Mouse (Mus musculus): ENCODE data around the gene Thada.

Thada gene

DNA sequence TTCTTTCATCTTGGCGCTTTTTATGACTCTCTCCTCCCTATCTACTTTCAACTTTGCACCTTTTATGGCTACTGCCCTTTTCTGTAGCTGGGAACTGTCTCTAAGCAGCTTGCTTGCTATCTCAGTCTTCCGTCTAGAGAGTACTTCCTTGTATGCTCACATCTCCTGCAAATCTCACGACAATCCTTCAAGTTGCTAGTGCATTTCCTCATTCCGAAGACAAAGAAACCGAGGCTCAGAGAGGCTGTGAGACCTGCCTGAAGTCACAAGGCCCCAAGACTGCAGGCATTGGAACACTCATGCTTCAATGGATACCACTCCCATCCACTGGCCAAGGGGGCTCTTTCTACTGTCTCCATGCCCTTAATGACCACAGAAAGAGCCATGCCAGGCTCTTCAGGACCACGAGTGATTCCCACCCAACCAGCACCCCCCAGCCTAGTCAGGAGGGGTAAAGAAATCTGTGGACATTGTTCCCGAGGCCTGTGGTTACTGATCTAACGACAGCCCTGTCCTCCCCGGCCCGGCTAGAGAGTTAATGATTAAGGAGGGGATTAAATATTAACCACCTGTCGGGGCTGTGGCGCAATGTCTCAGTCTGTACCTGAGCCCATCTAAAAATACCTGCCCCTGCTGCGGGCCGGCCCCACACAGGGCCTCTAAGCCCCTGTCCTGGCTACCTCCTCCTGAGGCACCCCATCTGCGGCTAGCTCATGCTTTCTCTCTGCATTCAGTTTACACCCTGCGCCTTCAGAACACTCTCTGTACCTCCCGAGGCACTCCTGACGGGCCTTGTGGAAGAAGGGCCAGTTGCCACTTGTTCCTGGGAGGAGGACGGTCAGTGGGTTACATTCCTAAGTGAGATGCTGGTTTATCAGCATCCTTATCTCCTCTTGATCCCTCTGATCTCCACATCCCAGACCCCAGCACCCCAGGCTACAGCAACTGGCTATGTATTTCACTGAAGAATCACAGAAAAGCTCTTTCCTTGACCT, 309.0 kb downstream of the Thada start:
- DNase-seq, result peak; percentile 42

DNA sequence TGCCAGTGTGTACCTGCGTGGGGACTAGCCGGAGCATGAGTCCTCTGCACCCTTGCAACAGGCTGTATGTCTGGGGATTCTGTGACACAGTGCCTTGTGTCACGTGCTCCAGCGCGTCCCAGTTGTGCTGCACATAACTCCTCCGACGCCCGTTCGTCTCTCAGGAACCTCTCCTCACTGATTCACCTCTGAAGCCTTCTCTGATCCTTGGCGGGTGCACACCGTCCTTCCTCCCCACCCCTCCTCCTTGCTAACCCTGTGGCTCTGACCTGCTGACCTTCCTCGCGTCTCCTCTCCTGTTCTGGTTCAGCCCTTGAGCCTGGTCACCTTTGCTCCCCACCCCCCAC, 309.8 kb downstream of the Thada start:
- DNase-seq, result peak; percentile 51

DNA sequence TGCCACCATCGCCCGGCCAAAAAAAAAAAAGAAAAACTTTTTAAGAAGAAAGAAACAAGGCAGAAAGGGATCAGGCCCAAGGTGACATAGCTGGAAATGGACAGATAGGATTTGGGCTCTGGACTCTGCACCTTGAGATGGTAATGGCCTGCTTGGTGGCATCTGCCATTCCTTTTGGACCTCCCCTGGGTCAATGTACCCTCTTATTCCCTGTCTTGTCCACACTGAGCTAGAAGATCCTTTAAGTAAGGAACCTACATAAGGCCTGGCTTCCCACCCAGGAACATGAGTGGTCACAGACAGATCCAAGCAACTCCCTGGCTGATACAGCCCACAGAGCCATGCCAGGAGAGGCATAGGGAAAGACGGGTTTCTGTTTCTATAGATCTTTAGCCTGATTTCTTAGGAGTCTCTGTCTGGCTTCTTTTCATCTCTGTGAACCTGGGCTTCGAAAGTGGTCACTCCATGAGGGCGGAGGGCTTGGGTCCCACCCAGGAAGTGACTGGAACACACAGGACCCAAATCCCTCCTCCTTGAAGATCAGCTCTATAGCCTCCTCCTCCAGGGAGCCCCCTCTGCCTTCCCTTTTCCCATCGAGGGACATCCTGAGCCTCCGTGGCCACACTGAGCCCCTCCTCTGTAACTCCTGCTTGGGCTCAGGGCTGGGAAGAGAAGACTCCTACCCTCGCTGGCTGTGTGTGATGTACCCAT, 310.3 kb downstream of the Thada start:
- DNase-seq, result no peak

DNA sequence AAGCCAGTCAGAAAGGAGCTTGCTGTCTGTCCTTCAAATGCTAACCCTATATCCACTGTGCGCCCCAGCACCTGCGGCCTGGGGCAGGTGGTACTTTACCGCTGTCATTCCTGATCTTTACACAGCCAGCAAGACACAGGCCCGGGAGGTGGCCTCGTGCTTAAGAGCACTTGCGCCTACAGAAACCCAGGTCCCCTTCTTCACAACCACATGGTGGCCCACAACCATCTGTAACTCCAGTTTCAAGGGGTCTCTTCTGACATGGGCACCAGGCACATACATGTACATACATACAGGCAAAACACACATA, 311.0 kb downstream of the Thada start:
- peak; percentile 32 for DNase-seq

DNA sequence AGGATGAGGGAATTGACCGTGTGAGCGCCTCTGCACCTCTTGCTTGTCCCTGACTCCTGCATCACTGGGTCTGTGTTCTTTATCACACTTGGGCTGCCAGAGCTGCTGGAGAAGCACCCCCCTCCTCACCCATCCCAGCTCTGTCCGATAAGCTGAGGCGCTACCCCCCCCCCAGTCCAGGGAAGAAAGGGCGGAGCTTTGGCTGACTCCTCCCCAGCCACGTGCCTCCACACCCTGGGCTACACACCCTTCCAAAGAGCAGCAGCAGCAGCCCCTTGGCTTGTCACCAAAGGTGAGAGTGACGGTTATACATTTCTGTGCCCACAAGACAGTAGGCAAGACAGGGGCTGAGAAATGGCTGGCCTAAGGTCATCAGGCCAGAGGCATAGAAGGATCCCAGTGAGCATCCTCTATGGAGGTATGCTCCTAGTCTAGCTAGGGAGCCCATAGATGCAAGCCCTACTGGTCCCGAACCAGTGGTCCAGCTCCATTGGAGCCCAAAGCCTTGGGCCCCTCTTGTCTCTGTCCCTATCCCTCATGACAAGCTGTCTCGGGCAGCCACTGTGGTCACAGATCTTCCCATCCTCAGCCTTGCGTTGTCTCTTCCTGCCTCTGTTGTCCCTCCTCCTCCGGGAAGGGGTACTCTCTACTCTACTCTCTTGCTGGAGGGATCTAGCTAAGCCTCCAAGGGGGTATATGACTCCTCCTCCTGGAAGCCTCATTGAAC, 311.5 kb downstream of the Thada start:
- DNase-seq, result peak; percentile 41

DNA sequence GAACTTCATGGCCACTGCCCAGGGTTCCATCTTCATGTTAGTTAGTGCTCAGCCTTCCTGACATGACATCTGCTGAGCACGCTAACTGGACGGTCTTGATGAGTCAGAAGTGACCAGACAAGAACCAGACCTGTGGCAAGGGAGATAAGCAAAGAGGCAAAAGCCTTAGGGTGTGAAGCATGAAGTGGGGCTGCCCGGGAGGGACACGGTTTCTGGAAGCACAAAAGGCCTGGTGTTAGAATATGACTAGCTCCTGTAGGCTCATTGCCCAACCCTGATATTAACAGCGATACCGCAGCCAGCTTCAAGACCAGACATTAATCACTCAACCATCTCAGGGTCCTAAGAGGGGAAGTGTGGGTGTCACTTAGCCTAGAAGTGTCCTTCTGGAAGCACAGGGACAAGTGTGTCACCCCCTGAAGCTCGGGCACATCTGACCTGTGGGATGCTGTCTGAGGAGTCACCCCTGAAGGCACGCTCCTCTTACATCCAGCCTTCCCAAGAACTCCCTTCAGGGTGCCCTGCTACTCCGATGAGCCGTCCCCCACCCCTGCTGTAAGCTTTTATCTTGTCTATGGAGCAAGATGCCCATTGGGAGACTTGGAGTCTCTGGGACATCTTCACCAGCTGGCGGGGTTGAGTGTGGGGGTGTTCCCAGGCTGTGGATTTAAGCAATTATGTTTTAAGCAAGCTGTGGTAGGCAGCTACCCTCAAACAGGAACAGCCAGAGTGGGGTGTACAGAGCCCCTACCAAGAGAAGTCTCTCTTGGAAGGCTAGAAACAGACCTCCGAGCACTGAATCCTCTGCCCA, 312.8 kb downstream of the Thada start:
- peak; percentile 19 for DNase-seq

DNA sequence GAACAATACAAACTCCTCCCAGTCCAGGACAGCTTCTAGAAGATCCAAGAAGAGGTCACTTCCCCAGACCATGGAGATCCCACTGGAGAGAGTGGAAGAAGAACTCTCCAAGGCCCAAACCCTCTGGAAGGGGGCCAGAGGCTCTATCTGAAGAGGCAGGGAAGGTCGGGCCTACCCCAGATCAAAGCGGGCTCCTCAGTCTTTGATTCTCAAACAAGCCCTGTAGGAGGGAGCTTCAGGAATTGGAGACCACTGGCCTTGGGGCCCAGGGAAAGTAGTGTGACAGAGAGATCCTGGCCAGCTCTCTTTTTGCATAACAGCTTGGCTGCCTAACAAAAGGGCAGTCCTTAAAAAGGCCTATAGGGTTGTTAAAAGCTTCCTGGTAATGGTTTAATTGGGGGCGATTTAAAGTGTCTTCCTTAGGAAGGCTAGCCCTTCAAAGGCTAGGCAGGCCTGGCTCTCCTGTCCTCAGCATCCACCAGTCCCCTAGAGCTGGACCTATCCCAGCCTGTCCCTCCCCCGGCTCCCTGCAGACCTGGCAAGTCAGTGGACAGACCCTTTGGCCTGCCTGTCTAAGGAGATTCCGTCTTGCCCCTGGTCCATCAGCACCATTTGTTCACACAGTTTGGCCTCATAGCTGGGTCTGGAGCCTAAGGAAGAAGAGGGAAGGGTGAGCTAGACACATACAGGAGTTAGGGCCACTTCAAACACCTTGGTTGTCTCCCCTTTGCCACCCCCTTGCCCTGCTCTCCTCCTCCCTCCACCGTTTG, 313.6 kb downstream of the Thada start:
- peak; percentile 18 for DNase-seq

DNA sequence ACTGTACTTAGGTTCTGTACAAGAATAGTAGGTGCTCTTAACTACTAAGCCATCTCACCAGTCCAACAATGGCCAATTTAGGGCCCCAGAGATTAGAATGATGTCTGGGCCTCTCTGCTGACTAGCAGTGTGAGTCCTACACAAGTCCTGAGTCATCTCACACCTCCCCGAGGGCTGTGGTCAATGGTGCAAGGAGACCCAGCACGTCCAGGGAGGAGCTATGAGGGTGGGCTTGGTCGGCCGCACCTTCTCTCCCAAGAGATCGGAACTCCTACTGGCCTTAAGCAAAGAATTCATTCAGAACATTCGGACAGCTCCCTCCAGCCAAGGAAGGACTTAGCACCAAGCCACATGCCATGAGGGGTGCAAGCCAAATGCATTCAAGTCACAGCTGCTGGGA, 314.7 kb downstream of the Thada start:
- DNase-seq, result peak; percentile 9

DNA sequence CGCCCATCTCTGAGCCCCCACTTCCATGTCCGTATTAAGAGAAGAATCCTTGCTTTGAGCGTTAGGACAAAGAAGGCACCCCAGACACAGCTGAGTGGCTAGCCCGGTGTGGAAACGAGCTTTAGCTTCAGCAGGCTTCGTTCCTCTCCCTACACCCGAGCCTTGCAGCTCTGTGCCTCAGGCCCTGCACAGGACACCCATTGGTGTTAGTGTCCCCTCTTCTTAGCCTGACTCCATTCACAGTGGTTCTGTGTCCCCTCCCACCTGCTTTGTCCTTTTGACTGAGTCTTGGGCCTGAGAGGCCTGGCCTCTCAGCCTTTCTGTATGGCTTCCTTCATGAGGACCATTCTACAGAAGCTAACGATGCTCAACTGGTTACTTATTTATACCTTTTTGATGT, 315.7 kb downstream of the Thada start:
- DNase-seq, result peak; percentile 10

DNA sequence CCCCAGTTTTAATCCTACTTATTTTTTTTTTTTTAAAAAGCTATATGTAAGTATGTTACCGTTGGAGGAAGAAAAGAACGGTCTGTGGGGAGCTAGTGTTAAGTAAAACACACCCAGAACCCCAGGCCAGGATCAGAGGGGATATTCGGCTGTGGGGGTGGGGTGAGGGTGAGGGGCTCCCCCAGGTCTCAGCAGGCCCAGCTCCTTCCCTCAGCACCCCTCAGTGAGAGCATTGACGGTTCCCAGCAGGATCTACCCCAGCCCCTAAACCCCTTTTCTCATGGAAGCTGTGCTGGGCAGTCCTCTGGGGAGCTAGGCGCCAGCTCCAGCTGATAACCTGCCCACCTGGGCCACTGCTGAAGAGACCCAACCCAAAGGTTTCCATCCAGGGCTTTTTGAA, 316.4 kb downstream of the Thada start:
- DNase-seq, result peak; percentile 11

DNA sequence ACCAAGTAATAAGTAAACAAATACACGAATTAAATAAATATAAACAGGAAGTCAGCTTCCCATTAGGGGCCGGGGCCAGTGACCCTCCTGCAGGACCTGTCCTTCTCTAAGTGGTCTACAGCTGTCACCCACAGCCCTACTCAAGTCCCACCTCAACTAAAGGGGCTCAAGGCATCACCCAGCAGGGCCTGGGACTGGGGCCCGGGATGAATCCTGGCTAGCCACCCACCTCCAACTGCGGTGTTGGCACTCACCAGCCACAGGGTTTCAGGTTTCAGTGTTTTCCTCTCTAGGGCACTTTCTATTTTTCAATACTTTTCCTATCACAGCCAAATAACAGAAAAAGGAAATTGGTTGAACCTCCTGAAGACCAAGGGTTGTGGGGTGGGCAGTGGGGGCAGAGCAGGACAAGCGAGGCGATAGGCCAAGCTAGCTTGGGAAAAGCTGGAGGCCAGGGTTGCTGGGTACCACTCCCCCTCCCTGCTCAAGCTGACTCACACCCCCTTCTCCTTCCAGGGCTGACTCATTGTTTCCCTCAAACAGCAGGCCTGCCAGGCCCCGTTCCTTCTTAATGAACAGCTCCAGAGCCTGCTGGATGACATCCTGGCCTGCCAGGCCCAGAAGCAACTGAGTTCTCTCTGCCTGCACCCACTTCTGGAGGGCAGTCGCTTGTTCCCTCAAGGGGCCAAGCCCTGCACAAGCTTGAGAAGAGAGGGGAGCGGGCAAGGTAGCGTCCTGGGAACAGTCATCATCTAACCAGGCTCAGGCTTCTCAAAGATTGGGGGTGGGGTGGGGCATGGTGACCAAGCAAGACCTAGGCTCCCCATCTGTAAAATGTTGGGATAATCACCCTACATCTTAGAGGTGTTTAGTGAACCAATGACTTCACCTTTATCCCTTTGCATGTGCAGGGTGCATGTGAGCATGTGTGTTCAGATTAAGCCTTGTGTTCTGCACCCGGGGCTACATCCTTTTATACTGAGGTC, 317.2 kb downstream of the Thada start:
- DNase-seq, result peak; percentile 21

DNA sequence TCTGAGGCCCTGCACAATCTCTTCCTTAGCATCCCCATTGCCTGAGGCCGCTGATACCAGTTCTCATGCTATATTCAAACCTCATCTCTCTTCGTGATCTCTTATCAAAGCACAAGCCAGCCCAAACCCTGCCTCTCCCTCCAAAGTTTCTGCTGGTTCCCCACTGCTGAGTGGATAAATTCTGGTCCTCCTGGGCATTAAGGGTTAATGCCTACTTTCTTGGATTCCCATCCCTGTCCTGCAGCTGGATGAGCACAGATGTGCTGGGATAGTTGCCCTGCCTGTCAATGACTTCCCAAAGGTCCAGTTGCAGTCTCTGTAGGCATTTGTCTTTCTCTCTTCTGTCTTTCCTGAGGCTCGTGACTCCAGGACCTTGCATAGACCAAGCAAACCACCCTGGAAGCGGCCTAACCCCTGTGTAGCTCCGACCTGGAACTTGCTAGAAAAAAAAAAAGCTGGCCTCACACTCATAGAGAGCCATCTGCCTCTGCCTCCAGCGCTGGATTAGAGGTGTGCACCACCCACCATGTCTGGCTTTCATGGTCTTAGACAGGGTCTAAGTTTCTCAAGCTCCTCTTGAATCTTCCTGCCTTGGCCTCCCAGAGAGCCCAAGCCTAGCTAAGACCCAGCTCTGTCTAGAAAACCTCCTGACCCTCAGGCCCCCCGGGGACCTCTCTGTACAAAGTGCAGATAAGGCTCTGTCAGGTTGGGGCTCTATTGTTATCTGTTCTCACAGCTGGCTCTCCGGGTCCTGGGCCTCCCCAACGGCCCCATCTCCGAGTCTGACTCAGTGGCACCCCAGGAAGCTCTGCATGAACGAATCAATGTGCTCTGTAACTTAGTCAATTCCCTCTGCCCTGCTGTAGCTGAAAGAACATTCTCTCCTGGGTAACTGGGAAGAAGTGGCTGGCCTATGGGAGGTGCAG, 318.6 kb downstream of the Thada start:
- DNase-seq, result peak; percentile 40

DNA sequence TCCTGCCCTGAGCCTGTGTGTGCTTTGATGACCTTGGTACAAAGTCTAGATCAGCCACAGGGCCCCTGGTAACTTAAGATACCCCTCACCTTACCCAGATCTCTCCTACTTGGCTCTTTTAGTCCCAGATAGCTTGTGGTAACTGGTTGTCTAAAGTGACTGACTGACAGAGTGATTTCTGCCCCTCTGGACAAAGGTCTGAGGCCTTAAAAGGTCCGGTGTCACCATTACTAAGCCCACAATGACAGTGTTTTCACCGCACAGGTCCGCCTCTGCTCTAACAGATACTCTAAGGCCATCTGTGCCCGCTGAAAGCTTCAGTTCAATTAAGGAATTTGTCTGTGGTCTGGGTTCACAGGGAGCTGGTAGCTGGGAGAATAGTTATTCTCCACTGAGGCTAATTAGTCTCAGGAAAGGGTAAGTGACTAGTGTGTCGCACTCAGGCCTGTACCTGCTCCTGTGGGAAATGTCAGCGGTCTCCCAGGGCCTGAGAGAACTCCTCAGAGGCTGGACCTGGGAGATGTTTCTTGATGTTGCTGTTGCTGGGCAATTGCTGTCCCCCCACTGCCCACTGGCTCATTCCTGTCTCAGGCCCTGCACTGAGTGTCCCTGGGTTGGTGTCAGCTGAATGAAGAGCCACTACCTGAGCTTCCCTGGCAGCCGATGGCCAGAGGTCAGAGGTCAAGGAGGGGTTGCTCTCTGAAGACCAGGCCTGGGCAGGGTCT, 319.4 kb downstream of the Thada start:
- peak; percentile 30 for DNase-seq

DNA sequence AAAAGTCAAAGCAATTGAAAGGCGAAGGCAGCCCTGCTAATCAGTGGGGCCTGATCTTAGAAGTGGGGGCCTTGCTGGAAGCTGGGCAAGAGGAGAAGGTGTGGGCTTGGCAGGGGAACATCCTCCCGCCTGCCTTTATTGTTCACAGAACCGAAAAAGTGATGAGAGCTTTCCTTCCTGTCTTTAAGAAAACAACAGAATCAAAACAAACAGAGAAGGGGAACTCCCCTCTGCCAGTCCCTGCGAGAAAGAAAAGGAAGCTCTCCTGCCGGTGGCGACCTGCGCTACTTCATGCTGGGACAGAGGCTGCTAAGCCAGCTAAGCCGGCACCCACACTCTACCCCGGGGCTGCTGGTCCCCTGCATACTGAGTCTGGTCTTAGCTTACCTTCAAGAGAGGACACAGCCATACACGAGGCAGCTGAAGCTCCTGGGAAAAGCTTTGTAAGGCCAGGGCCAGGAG, 320.1 kb downstream of the Thada start:
- peak; percentile 79 for DNase-seq

DNA sequence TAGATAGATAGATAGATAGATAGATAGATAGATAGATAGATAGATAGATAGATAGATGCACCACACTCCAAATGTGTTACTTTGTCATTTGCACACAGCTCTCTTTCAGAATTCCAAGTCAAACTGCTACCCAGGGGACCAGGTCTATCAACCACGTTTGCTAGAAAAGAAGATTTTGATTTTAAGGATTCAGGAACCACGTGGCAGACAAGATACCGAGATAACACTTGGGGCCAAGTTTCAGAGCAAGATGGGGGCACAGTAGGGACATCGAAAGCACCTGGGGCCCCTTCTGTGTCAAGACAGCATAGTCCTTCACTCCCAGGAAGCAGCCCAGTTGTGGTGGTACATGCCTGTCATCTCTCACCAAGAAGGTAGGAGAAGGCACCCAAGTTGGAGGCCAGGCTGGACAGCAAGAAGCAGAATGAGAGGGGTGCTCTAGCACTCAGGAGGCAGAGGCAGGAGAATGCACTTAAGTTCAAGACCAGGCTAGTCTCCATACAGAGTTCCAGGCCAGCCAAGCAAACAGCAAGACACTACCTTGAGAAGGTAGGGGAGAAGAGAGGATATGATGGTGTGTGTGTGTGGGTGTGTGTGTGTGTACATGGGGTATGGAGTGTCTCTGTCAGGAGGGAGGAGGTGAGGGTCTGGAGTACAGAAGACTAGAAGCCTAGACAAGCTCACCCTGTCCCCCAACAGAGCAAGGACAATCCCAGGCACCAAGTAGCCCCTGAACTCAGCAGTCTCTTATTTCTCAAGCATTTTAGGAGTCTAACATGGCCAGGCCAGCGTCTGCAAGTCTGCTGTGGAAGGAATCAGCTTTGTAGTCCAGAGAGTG, 321.0 kb downstream of the Thada start:
- DNase-seq, result peak; percentile 49

DNA sequence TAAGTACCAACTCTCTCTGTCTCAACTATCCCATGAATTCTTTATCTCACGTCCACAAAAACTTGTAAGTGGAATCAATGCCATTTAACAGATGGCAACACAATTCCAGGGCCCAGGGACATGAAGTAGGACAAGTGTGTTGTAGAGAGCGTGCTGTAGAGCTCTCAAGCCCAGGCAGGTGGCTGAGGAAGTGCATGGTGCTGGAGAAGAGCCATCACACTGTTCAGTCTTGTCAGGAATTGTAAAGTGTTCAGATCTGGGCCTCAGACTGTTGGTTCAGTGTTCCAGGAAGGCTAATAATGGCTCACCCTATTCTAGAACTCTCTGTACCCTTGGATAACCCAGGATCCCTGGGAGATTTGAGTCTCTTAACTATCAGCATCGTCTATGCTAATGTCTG, 321.9 kb downstream of the Thada start:
- DNase-seq, result no peak

DNA sequence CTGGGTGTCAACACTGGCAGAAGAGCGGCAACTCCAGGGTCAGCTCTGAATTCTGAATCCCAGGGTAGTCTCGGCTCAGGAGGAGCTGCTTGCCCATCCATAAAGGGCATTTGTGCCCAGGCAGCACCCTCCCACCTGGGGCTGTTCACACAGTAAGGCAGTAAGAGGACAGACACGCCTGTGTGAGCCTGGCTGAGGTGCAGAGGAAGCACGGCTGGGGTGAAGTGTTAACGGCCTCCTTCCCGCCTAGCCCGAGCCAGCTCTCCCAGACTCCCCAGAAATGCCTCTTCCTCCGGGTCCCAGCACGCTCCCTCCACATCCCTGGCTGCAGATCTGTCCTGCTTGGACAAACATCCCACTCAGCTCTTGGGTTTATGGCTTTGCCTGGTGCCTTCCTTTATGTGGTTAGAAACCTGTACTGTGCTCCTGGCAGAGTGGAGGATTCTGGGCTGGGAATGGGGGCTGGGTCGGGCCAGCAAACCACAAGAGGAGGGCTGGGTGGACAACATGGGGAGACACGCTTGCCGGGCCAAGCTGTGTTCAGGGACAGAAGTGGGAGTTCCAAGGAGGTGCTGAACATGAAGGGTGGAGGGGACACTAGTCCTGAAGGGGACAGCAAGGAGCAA, 322.7 kb downstream of the Thada start:
- DNase-seq, result peak; percentile 64
